Mouse (Mus musculus) thymus, adult 2 months (tissue): ENCODE measurements at regions not wholly inside any gene's neighbourhood (a gene's known extent, or its start where the extent isn't known, plus 50 kb on each side); places are given as distances from the start of the nearest gene placed in this dataset.

Experiments used
- CTCF ChIP-seq: fragments of 200-500 bp; IDR thresholded peaks from 2 replicates; pipeline ENCODE4 v1.5.1; 2012; ENCODE audit warnings: mild to moderate bottlenecking, control low read depth, low read length, moderate library complexity, borderline replicate concordance; ENCODE audit not compliant: control insufficient read depth, poor library complexity, insufficient read depth; ENCODE audit errors: extremely low read depth
- POLR2A ChIP-seq: fragments of 200-500 bp; IDR thresholded peaks from 2 replicates; pipeline ENCODE4 v1.6.1; 2012; ENCODE audit warnings: mild to moderate bottlenecking, low read length, control low read depth, moderate library complexity; ENCODE audit not compliant: control insufficient read depth, poor library complexity, insufficient read depth; ENCODE audit errors: extremely low read depth

DNA sequence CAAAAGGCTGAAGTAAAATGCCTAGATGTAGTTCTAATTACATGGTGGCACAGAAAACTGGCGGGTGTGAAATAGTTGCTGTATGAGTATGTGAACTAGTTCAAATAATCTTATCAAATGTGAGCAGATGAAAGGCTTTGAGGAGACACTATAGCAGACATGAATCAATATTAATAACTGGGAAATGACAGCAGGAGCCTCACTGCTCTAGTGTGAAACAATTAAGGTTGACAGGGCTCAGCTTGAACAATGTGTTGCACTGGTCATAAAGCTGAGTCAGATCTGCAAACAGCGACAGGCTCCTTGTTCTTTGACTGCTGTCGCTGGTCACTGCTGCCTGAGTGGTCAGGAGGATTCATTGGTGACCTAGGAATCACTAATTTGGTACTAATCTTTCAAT, 1185.4 kb upstream of the Cited2 start:
- TF ChIP-seq CTCF = no peak
- no peak for TF ChIP-seq POLR2A
